Mouse (Mus musculus) liver, embryonic 13.5 days (tissue): ENCODE data around the gene Tom1l2. TPM values are rescaled to one million over a fixed set of nuclear protein-coding genes. Genes with fewer than 3 reads are reported as not detected.

Source experiments
- microRNA-seq: library from miRNA; unstranded; fragments of <30 nt; microRNA quantifications from one replicate; pipeline ENCODE4, GENCODE M21; 2016
- polyA plus RNA-seq: library from polyadenylated mRNA; unstranded; fragments of >200 nt; fragmentation: Nextera tagmentation; extraction: Ambion mirVana; gene quantifications from 2 replicates; pipeline ENCODE4 v1.2.1, GENCODE M21; 2015

Gene Tom1l2
- polyA plus RNA-seq, 1 experiment from 2014 or later, result 5.1 TPM

Small RNA genes within 50 kb of the gene (microRNA-seq; reads per million reads assigned to microRNA genes)
- not detected for gene Gm27711
- 0.88 reads per million for gene Mir6921
- not detected for gene Mir6922

Other genes starting within 250 kb of the Tom1l2 start
- 5.1 and 5.7 TPM in 2 replicates for gene Rai1, start 247.9 kb downstream of the Tom1l2 start, polyA plus RNA-seq
- gene Srebf1, start 130.3 kb downstream of the Tom1l2 start, polyA plus RNA-seq, result 42.2 and 44.1 TPM in 2 replicates
- 0.33 and 0.56 TPM in 2 replicates for gene Drc3, start 424 bp upstream of the Tom1l2 start, polyA plus RNA-seq
- 9.9 and 12.8 TPM in 2 replicates for gene Gid4, start 64.2 kb upstream of the Tom1l2 start, polyA plus RNA-seq
- 43.5 and 44.0 TPM in 2 replicates for gene Atpaf2, start 65.6 kb upstream of the Tom1l2 start, polyA plus RNA-seq
- 47.6 and 52.3 TPM in 2 replicates for gene Drg2, start 101.7 kb upstream of the Tom1l2 start, polyA plus RNA-seq
- gene Myo15, start 116.4 kb upstream of the Tom1l2 start, polyA plus RNA-seq, result 0.16 and 0.21 TPM in 2 replicates
- gene Alkbh5, start 183.5 kb upstream of the Tom1l2 start, polyA plus RNA-seq, result 23.6 and 25.1 TPM in 2 replicates